Mouse (Mus musculus) B cell, adult 62 days (primary cell): ENCODE results near the gene Tm4sf19. TPM values are rescaled to one million over a fixed set of nuclear protein-coding genes. Genes with fewer than 3 reads are reported as not detected.

Source experiments
- total RNA-seq: library from RNA; stranded (reverse); gene quantifications from 4 replicates; pipeline ENCODE4 v1.2.4, GENCODE M21; 2023

Gene Tm4sf19
- total RNA-seq: not detected in 4 replicates

DNA sequence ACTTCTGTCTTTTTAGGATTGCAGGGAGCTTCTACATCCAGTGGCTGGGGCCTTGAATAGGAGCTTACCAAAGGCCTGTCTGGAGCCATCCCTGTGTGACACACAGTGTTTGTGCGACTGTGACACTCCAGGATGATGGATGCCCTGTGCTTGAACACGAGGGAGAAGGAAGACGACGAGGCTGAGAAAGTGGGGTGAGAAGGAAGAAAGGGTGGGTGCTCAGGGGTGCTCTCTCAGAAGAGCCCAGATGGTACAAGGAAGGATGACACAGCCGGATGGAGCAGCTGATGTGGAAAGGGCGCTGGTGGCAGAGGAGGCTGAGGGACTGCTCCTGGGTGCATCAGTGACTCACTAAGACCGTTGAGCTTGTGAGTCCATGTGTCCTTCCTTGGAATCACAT, at the start of gene Tm4sf19:
Gene Tm4sf19, plus strand, starts transcription at position 240 of the 400 bp plus-strand sequence.

GRCm38 (mm10) chr16:32419517-32420483, 19.5 kb downstream of the Tm4sf19 start, which contains the start of gene Tctex1d2:
TSS of gene Tctex1d2 (plus strand) at chr16:32419702.

DNA sequence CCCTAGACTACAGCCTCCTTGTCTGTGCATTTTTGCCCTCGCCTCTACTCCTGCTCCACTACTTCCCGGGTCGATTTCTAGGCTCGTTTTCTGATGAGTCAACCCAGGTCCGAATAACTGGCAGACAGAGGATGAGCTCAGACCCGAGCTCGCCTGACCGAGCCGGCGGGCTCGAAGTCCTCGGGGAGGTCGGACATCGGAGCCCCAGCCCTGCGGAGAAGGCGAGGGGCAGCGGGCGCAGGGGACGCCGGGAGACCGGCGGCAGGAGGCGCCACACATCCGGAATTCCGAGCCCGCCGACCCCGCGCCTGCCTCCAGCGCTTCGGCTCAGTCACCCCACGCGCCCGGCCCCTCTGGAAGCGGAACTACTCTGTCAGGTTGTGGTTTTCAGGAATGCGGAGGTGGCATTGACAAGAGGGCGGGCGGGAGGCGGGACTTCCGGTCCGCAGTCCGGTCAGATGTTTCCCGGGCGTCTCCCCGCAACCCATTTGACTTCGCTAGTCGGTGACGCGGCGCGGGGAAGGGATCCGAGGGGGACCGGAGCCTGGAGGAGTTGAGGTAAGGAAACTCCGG, 30.3 kb downstream of the Tm4sf19 start, which contains the start of gene Pcyt1a:
Gene Pcyt1a, plus strand, starts transcription at position 448 of the 573 bp plus-strand sequence.

Other genes starting within 250 kb of the Tm4sf19 start
- 263 to 290 TPM (median 275 TPM) in 4 replicates for gene Nrros, start 234.9 kb upstream of the Tm4sf19 start, total RNA-seq
- not detected in 4 replicates for gene Bex6, start 220.7 kb upstream of the Tm4sf19 start, total RNA-seq
- gene Fbxo45, start 153.3 kb upstream of the Tm4sf19 start, total RNA-seq: 8.4 to 10.4 TPM (median 9.4 TPM) in 4 replicates
- 10.2 to 12.1 TPM (median 11.1 TPM) in 4 replicates for gene Wdr53, start 153.3 kb upstream of the Tm4sf19 start, total RNA-seq
- 0.83 to 1.7 TPM (median 0.96 TPM) in 4 replicates for gene Smco1, start 129.0 kb upstream of the Tm4sf19 start, total RNA-seq
- gene Rnf168, start 123.0 kb upstream of the Tm4sf19 start, total RNA-seq: 14.1 to 18.5 TPM (median 16.5 TPM) in 4 replicates
- gene Ubxn7, start 68.2 kb upstream of the Tm4sf19 start, total RNA-seq: 52.4 to 83.7 TPM (median 65.5 TPM) in 4 replicates
- gene Tctex1d2, start 19.2 kb downstream of the Tm4sf19 start, total RNA-seq: 3.1 to 7.0 TPM (median 5.3 TPM) in 4 replicates
- gene Pcyt1a, start 30.4 kb downstream of the Tm4sf19 start, total RNA-seq: 59.3 to 71.1 TPM (median 66.8 TPM) in 4 replicates
- not detected in 4 replicates for gene Slc51a, start 87.4 kb downstream of the Tm4sf19 start, total RNA-seq
- not detected in 4 replicates for gene Zdhhc19, start 95.8 kb downstream of the Tm4sf19 start, total RNA-seq
- 82.3 to 108 TPM (median 101 TPM) in 4 replicates for gene Tfrc, start 208.4 kb downstream of the Tm4sf19 start, total RNA-seq
- gene Tnk2, start 243.4 kb downstream of the Tm4sf19 start, total RNA-seq: 97.2 to 128 TPM (median 115 TPM) in 4 replicates